Mouse (Mus musculus) heart, adult 2 months (tissue): ENCODE measurements around the gene Hjurp. TPM values are rescaled to one million over a fixed set of nuclear protein-coding genes. Genes with fewer than 3 reads are reported as not detected.

Experiments used
- DNase-seq, 2 experiments: peaks; one replicate each; pipeline ENCODE4 v3.0.0; 2021
- H3K27ac ChIP-seq: fragments of 200-600 bp; 2 replicates; pipeline ENCODE4 v1.8.1; 2022
- H3K27me3 ChIP-seq: fragments of 200-500 bp; 2 replicates; pipeline ENCODE4 v1.6.1; 2012; ENCODE audit warnings: mild to moderate bottlenecking, low read length, inconsistent platforms, mixed read lengths; ENCODE audit not compliant: control insufficient read depth, insufficient read depth
- H3K36me3 ChIP-seq: fragments of 200-500 bp; 2 replicates; pipeline ENCODE4 v1.6.1; 2012; ENCODE audit warnings: low read length, inconsistent platforms; ENCODE audit not compliant: control insufficient read depth, insufficient read depth
- H3K4me1 ChIP-seq: fragments of 200-500 bp; 2 replicates; pipeline ENCODE4 v1.6.1; 2011; ENCODE audit warnings: low read length; ENCODE audit not compliant: control insufficient read depth, insufficient read depth
- H3K4me3 ChIP-seq: fragments of 200-600 bp; 2 replicates; pipeline ENCODE4 v1.8.1; 2022
- H3K79me2 ChIP-seq: fragments of 200-500 bp; replicated peaks from 2 replicates; pipeline ENCODE4 v1.6.1; 2012; ENCODE audit warnings: mild to moderate bottlenecking, inconsistent platforms, low read length, moderate library complexity, mixed read lengths; ENCODE audit not compliant: control insufficient read depth, insufficient read depth
- H3K9ac ChIP-seq: fragments of 200-500 bp; 2 replicates; pipeline ENCODE4 v1.6.1; 2012; ENCODE audit warnings: low read depth, mild to moderate bottlenecking, control low read depth, inconsistent platforms, low read length, mixed read lengths
- CTCF ChIP-seq: fragments of 200-600 bp; IDR thresholded peaks from 2 replicates; pipeline ENCODE4 v1.8.1; 2022; ENCODE audit warnings: antibody characterized with exemption, mild to moderate bottlenecking, moderate library complexity
- EP300 ChIP-seq: fragments of 200-500 bp; IDR thresholded peaks from 2 replicates; pipeline ENCODE4 v1.6.1; 2011; ENCODE audit warnings: low read depth, low read length, control low read depth; ENCODE audit not compliant: insufficient read depth
- POLR2A ChIP-seq: fragments of 200-500 bp; IDR thresholded peaks from 2 replicates; pipeline ENCODE4 v1.6.1; 2011; ENCODE audit warnings: mild to moderate bottlenecking, low read depth, low read length, control low read depth; ENCODE audit not compliant: insufficient read depth
- WGBS: fragments of 180-500 bp; shearing (Covaris S2); methylation state at CpG from one replicate; pipeline ENCODE4 v1.1.7; 2018; 5-methylcytosine and 5-hydroxymethylcytosine counted together
- intact Hi-C: fragments of 180-260 bp; cut with DNase I; formaldehyde crosslinking; loops from one replicate; pipeline ENCODE4 v1.15.1; 2025
- long read RNA-seq: library from polyadenylated mRNA; stranded (forward); transcript quantifications from one replicate; pipeline ENCODE4 v2.0.0, GENCODE M21; 2021
- polyA plus RNA-seq: library from polyadenylated mRNA; depleted of rRNA; stranded (reverse); fragments of >200 nt; gene quantifications from 2 replicates; pipeline ENCODE4 v1.2.3, GENCODE M21; 2012; rRNA removed
- total RNA-seq, 2 experiments: library from RNA; stranded (reverse); gene quantifications; 2 replicates each; pipeline ENCODE4 v1.2.3; 2021

The Hjurp gene
- total RNA-seq, result 10 to 100 TPM in 1 of 2 experiments, 1 to 10 TPM in 1; 8.7 to 11.5 TPM
- polyA plus RNA-seq, result 12.7 and 23.9 TPM in 2 replicates
- long read RNA-seq, full-length matches to known transcripts, result 4 of 7 reads
- long read RNA-seq, partial matches to known transcripts, result 0 of 7 reads
- long read RNA-seq, other reads (novel, unspliced or antisense), result 3 of 7 reads

GRCm38 (mm10) chr1:88277098-88277817, at the start of gene Hjurp, which contains the start of gene Trpm8:
Hjurp (minus strand) TSS chr1:88277633.
Trpm8 (plus strand) TSS chr1:88277661.
- Histone ChIP-seq H3K9ac (peak within 1 kb of the TSS; percentile 63), H3K27me3 (no peaks in the 10 kb centered on the region), H3K4me1 (peaks cover 7% of the 10 kb centered on the region), H3K27ac (peak within 1 kb of the TSS; percentile 48), H3K4me3 (peak within 1 kb of the TSS; percentile 57), H3K36me3 (peaks cover 7% of the 10 kb centered on the region), H3K79me2 (peaks cover 2% of the 10 kb centered on the region)
- peak; percentile 100 for DNase-seq
- under 1% methylated on average over 50 of the region's 50 CpGs for WGBS
- TF ChIP-seq POLR2A (no peak), CTCF (peak; percentile 93)
- intact Hi-C loops, result no loop called here

- Histone ChIP-seq H3K9ac (no peak overlapping the region), H3K27ac (no peak overlapping the region), H3K79me2 (no peaks in the 10 kb centered on the region), H3K4me1 (no peaks in the 10 kb centered on the region), H3K27me3 (no peaks in the 10 kb centered on the region), H3K4me3 (no peak overlapping the region), H3K36me3 (no peaks in the 10 kb centered on the region)
- intact Hi-C loops, result no loop called here
- no peak for DNase-seq
- TF ChIP-seq CTCF (no peak), POLR2A (no peak), EP300 (no peak)
- WGBS, result 73% methylated on average over 3 of the region's 3 CpGs
These were observed 45.7 kb upstream of the Hjurp start for GRCm38 (mm10) chr1:88323101-88323500.

GRCm38 (mm10) chr1:88322146-88322545, 44.7 kb upstream of the Hjurp start:
- H3K27me3 ChIP-seq, result no peaks in the 10 kb centered on the region
- TF ChIP-seq CTCF, result no peak
- no peak for TF ChIP-seq POLR2A
- TF ChIP-seq EP300, result no peak
- no peak overlapping the region for H3K27ac ChIP-seq
- no peak overlapping the region for H3K9ac ChIP-seq
- H3K79me2 ChIP-seq, result no peaks in the 10 kb centered on the region
- DNase-seq, result no peak
- intact Hi-C loops, result no loop called here
- H3K4me1 ChIP-seq, result no peaks in the 10 kb centered on the region
- no peaks in the 10 kb centered on the region for H3K36me3 ChIP-seq
- no peak overlapping the region for H3K4me3 ChIP-seq

- Histone ChIP-seq H3K4me1 (no peaks in the 10 kb centered on the region), H3K79me2 (no peaks in the 10 kb centered on the region), H3K36me3 (no peaks in the 10 kb centered on the region), H3K9ac (no peak overlapping the region), H3K27me3 (no peaks in the 10 kb centered on the region), H3K27ac (no peak overlapping the region), H3K4me3 (no peak overlapping the region)
- intact Hi-C loops, result no loop called here
- TF ChIP-seq EP300, result no peak
- TF ChIP-seq CTCF, result no peak
- TF ChIP-seq POLR2A, result no peak
- DNase-seq, result peak in 1 of 2 experiments; percentile 51
- 69% methylated on average over 7 of the region's 7 CpGs for WGBS
These were observed 43.5 kb upstream of the Hjurp start for GRCm38 (mm10) chr1:88320821-88321395.

GRCm38 (mm10) chr1:88318531-88319060, 41.2 kb upstream of the Hjurp start:
- intact Hi-C loops, result no loop called here
- H3K27ac ChIP-seq, result no peak overlapping the region
- H3K4me1 ChIP-seq, result no peaks in the 10 kb centered on the region
- H3K27me3 ChIP-seq, result no peaks in the 10 kb centered on the region
- no peaks in the 10 kb centered on the region for H3K36me3 ChIP-seq
- H3K9ac ChIP-seq, result no peak overlapping the region
- TF ChIP-seq EP300, result no peak
- TF ChIP-seq CTCF, result peak; percentile 66
- no peak for TF ChIP-seq POLR2A
- no peak overlapping the region for H3K4me3 ChIP-seq
- no peaks in the 10 kb centered on the region for H3K79me2 ChIP-seq
- WGBS, result 64% methylated on average over 6 of the region's 6 CpGs
- DNase-seq, result peak in 1 of 2 experiments; percentile 47

- Histone ChIP-seq H3K36me3 (no peaks in the 10 kb centered on the region), H3K27me3 (no peaks in the 10 kb centered on the region), H3K4me1 (no peaks in the 10 kb centered on the region), H3K9ac (no peak overlapping the region), H3K27ac (no peak overlapping the region), H3K79me2 (no peaks in the 10 kb centered on the region), H3K4me3 (no peak overlapping the region)
- no peak for TF ChIP-seq CTCF
- no peak for TF ChIP-seq POLR2A
- TF ChIP-seq EP300, result no peak
- no peak for DNase-seq
- WGBS, result 95% methylated on average over 1 of the region's 1 CpGs
- intact Hi-C loops, result no loop called here
These were observed 39.8 kb upstream of the Hjurp start for GRCm38 (mm10) chr1:88317279-88317678.
